Mouse (Mus musculus) spleen, adult 18-20 months (tissue): ENCODE measurements at regions not wholly inside any gene's neighbourhood (a gene's known extent, or its start where the extent isn't known, plus 50 kb on each side); places are given as distances from the start of the nearest gene placed in this dataset.

ENCODE experiments used
- DNase-seq, 2 experiments: peaks; one replicate each; pipeline ENCODE4 v3.0.0; 2022; ENCODE audit warnings: mixed read lengths in 2 of 2

DNA sequence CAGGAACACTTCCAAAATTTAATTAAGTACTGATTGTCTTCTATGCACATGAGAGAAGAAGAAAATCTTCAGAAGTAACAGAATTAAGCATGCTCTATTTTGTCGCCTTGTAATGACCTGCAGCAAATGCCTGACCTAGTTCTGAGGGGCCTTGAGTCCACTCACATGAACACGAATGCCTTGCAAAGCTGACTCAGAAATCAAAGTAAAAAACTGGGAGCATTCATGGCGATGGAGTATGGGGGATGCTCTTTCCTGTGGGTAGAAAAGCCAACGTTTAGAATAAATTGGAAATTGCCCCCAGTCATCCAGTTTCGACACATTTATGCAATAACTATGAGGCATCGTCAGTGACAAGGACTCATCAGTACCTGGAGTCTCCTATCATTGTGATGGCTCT, 779.1 kb downstream of the Bcl11a start:
- DNase-seq, result no peak

DNA sequence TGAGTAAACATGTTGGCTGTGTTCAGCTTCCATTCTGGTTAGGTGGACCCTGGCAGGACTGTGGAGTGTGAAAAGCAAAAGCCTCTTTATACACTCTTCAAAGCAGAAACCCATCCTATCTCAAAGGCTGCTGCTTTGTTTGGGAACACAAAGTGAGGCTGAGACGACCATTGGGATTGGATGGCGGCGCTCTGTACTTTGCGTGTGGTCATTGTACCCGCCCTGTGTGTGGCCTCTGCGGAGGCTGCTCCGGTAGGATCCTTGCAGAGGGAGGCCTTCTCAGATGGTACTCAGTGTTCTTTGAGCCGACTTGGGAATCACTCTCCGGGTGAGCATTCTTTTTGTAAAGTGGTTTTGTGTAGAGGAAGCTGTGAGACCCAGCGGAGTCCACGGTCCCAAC, 786.8 kb downstream of the Bcl11a start:
- no peak for DNase-seq

DNA sequence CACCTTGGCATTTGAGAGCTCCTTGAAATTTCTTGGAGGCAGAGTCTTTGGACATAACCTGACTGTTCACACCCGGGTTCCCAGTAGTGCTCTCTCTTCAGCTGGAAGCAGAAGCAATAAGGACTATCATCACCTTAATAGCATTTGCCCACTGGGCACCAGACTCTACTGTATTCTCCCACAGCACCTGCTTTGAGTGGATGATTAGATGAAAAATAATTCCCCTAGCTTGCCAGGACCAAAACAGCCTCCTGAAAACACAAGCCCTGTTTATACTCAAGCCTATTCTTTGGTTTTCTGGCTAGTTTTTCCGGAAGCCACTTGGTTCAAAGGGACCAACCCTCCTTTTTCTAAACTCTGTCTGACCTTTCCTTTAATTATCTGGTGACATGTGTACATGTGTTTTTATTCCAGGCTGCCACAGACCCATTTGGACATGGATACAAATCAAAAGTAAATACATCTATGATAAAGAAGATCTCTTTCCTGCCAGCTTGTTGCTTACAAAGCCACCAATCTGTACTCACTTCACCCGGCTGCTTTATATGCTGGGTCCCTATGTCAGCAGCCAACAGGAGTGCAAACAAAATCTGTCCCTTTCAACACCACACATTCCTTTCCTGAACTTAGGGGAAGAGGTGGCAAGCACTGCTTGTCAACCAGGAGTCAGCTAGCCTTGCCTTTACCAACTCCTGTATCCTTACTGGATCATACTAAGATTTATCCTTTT, 787.4 kb downstream of the Bcl11a start:
- DNase-seq, result no peak
